Mouse (Mus musculus): ENCODE results near the gene B3gntl1. TPM values are rescaled to one million over a fixed set of nuclear protein-coding genes. Genes with fewer than 3 reads are reported as not detected.

Gene B3gntl1
- polyA plus RNA-seq, 1 experiment from 2014 or later: 6.5 TPM

DNA sequence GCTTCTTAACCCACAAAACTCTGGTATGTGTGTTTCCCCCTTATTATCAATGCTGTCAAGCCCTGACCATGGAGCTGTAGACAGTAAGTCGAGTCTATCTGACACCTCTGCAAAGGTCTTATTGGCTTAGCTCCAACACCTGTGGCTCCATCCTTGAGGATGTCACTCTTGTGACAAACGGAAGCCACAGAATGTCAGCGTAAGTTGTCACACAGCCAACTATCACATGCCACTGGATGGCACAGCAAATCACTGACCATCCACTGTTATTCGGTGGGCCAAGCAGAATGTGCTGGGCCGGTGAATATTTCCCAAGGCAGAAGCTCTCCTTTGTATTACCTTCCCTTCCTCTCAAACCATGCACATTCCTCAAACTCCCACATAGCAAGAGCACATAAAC lies 24.8 kb downstream of the B3gntl1 start:
- ATAC-seq (ENCODE audit: low FRiP score, low TSS enrichment): no peak
- Histone ChIP-seq H3K9ac (replicated peaks; ENCODE audit: low read length) (no peak overlapping the region), H3K4me2 (ENCODE audit: low read length) (no peak overlapping the region), H3K36me3 (ENCODE audit: control insufficient read depth, insufficient read depth, low read length) (peaks cover 4% of the 10 kb centered on the region; the same call in 1 of the 2 replicates), H3K27me3 (ENCODE audit: control insufficient read depth, insufficient read depth, low read length) (no peaks in the 10 kb centered on the region), H3K4me1 (ENCODE audit: control insufficient read depth, insufficient read depth, low read length) (no peaks in the 10 kb centered on the region), H3K27ac (replicated peaks; ENCODE audit: low read depth, low read length) (no peak overlapping the region), H3K9me3 (ENCODE audit: control insufficient read depth, low read length) (no peaks in the 10 kb centered on the region), H3K4me3 (replicated peaks; ENCODE audit: low read depth, low read length) (no peak overlapping the region)
- DNase-seq: no peak
- 95% methylated on average over 5 of the region's 5 CpGs for WGBS

DNA sequence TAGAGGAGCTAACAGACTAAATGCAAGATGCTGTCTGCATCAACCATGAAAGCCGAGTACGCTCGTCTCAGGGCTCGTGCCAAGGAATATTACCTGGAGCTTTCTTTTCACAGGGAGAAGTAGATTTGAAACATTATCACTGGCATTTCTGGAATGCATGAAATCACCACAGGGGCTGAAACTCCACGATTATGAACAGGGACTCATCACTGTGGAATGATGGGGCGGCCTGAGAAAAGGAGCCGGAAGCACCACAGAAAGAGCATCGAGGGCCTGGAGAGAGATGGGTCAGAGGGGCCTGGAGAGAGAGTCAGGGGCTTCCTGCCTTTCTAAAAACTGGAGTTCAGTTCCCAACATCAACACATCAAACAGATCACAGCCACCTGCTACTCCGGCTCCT lies 25.6 kb downstream of the B3gntl1 start:
- 77% methylated on average over 9 of the region's 9 CpGs for WGBS
- Histone ChIP-seq H3K4me1 (ENCODE audit: control insufficient read depth, insufficient read depth, low read length) (no peaks in the 10 kb centered on the region), H3K4me2 (ENCODE audit: low read length) (no peak overlapping the region), H3K9me3 (ENCODE audit: control insufficient read depth, low read length) (no peaks in the 10 kb centered on the region), H3K36me3 (ENCODE audit: control insufficient read depth, insufficient read depth, low read length) (peaks cover 4% of the 10 kb centered on the region; the same call in 1 of the 2 replicates), H3K27ac (replicated peaks; ENCODE audit: low read depth, low read length) (no peak overlapping the region), H3K4me3 (replicated peaks; ENCODE audit: low read depth, low read length) (no peak overlapping the region), H3K27me3 (ENCODE audit: control insufficient read depth, insufficient read depth, low read length) (no peaks in the 10 kb centered on the region), H3K9ac (replicated peaks; ENCODE audit: low read length) (no peak overlapping the region)
- DNase-seq (no peak), ATAC-seq (ENCODE audit: low FRiP score, low TSS enrichment) (no peak)

DNA sequence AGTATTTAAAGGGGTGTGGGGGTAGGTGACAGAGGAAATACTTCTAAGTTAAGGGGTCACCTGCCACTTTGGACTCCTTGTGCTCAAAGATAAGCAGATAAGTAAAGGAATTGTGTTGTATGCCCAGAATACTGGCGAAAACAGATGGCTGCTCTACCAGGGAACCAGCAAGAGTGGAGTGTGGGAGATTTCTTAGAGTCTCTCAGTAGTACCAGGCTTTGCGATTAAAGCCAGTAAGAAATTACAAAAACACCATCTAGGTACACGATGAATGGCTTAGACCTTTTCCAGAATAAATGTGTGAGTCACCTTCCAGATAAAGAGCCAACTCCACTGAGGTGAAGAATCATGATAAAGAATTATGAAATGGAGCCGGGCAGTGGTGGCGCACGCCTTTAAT lies 27.6 kb downstream of the B3gntl1 start:
- DNase-seq (no peak), ATAC-seq (ENCODE audit: low FRiP score, low TSS enrichment) (no peak)
- Histone ChIP-seq H3K9ac (replicated peaks; ENCODE audit: low read length) (no peak overlapping the region), H3K4me2 (ENCODE audit: low read length) (no peak overlapping the region), H3K4me3 (replicated peaks; ENCODE audit: low read depth, low read length) (no peak overlapping the region), H3K36me3 (ENCODE audit: control insufficient read depth, insufficient read depth, low read length) (peaks cover 4% of the 10 kb centered on the region; the same call in 1 of the 2 replicates), H3K27ac (replicated peaks; ENCODE audit: low read depth, low read length) (no peak overlapping the region), H3K4me1 (ENCODE audit: control insufficient read depth, insufficient read depth, low read length) (no peaks in the 10 kb centered on the region), H3K27me3 (ENCODE audit: control insufficient read depth, insufficient read depth, low read length) (no peaks in the 10 kb centered on the region), H3K9me3 (ENCODE audit: control insufficient read depth, low read length) (no peaks in the 10 kb centered on the region)
- 94% methylated on average over 6 of the region's 6 CpGs for WGBS

DNA sequence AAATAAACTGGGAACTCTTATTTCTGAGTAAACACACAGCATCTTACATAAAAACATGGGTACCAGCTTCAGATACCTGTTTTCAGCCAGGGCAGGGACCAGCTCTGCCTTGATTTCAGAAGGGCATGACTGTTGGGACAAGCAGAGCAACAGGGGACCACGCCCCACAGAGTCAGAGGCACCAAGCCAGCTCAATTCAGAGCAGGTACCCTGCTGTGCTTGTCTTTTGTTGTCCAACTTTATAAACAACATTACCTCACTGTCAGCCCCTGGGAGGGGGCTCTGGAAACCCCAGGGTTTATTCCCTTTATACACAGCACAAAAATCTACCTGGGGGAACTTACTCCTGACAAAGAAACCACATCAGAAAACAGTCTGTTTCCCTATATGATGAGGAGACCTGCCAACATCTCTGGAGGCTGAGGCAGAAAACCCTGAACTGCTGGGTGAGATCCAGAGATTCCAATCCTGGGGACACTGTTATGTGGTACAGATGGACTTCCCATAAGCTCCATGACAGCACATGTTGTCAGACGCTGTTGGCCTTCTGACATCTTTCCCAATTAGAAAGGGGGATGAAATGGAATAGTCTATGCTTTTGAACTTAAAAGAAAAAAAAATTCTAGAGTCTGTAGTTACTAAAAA lies 31.3 kb downstream of the B3gntl1 start:
- 66% methylated on average over 2 of the region's 2 CpGs for WGBS
- ATAC-seq (ENCODE audit: low FRiP score, low TSS enrichment): no peak

DNA sequence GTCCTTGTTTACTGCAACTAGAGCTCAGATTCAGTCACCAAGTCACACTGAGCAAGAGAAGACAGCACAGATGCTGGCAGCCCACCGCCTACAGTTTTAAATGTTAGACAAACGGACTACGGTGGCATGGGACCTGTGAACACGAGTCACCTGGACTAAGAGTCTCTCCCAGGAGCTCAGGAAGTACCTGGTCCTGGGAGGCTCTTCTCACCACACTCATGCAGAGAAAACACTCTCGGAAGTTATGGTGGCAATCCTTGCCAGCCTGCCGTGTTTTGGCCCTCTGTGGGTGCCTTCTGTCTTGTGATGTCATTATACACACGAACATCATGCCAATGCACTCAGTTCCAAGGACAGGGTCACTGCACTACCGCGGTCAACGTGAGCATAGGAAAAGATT lies 36.3 kb downstream of the B3gntl1 start:
- 94% methylated on average over 10 of the region's 10 CpGs for WGBS
- Histone ChIP-seq H3K27ac (replicated peaks; ENCODE audit: low read depth, low read length) (no peak overlapping the region), H3K4me3 (replicated peaks; ENCODE audit: low read depth, low read length) (no peak overlapping the region), H3K4me1 (ENCODE audit: control insufficient read depth, insufficient read depth, low read length) (no peaks in the 10 kb centered on the region), H3K9me3 (ENCODE audit: control insufficient read depth, low read length) (no peaks in the 10 kb centered on the region), H3K36me3 (ENCODE audit: control insufficient read depth, insufficient read depth, low read length) (peaks cover 7% of the 10 kb centered on the region), H3K27me3 (ENCODE audit: control insufficient read depth, insufficient read depth, low read length) (no peaks in the 10 kb centered on the region), H3K4me2 (ENCODE audit: low read length) (no peak overlapping the region), H3K9ac (replicated peaks; ENCODE audit: low read length) (no peak overlapping the region)
- DNase-seq (no peak), ATAC-seq (ENCODE audit: low FRiP score, low TSS enrichment) (no peak)

More for the DNA sequence above, 31.3 kb downstream of the B3gntl1 start:
- DNase-seq: no peak
- H3K36me3 ChIP-seq (ENCODE audit: control insufficient read depth, insufficient read depth, low read length): peaks cover 7% of the 10 kb centered on the region
- no peak overlapping the region for H3K4me3 ChIP-seq (replicated peaks; ENCODE audit: low read depth, low read length)
- no peak overlapping the region for H3K4me2 ChIP-seq (ENCODE audit: low read length)
- no peaks in the 10 kb centered on the region for H3K27me3 ChIP-seq (ENCODE audit: control insufficient read depth, insufficient read depth, low read length)
- no peak overlapping the region for H3K27ac ChIP-seq (replicated peaks; ENCODE audit: low read depth, low read length)
- H3K9me3 ChIP-seq (ENCODE audit: control insufficient read depth, low read length): no peaks in the 10 kb centered on the region
- H3K4me1 ChIP-seq (ENCODE audit: control insufficient read depth, insufficient read depth, low read length): no peaks in the 10 kb centered on the region
- no peak overlapping the region for H3K9ac ChIP-seq (replicated peaks; ENCODE audit: low read length)

DNA sequence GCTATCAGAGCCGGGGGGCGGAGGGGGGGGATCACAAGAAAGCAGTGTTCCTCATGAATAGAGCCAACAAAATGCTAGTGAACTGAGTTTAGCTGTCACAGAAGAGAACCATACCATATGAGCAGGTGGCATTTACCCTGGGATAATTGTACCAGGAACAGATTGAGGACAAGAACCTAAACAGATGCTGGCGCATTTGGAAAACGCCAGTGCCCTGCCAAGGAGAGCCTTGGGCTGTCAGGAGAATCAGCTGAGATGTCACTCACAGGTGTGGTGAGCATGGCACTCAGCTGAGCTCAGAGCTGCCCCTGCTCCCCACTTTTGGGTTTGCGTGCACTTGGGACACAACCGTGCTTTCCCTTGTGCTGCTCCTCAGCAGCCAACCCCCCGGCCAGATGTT lies 41.5 kb downstream of the B3gntl1 start:
- Histone ChIP-seq H3K27ac (replicated peaks; ENCODE audit: low read depth, low read length) (no peak overlapping the region), H3K4me3 (replicated peaks; ENCODE audit: low read depth, low read length) (no peak overlapping the region), H3K9ac (replicated peaks; ENCODE audit: low read length) (no peak overlapping the region), H3K9me3 (ENCODE audit: control insufficient read depth, low read length) (no peaks in the 10 kb centered on the region), H3K4me1 (ENCODE audit: control insufficient read depth, insufficient read depth, low read length) (no peaks in the 10 kb centered on the region), H3K27me3 (ENCODE audit: control insufficient read depth, insufficient read depth, low read length) (no peaks in the 10 kb centered on the region), H3K36me3 (ENCODE audit: control insufficient read depth, insufficient read depth, low read length) (peaks cover 13% of the 10 kb centered on the region; the same call in 1 of the 2 replicates), H3K4me2 (ENCODE audit: low read length) (no peak overlapping the region)
- ATAC-seq (ENCODE audit: low FRiP score, low TSS enrichment) (no peak), DNase-seq (no peak)
- WGBS: 93% methylated on average over 7 of the region's 7 CpGs

DNA sequence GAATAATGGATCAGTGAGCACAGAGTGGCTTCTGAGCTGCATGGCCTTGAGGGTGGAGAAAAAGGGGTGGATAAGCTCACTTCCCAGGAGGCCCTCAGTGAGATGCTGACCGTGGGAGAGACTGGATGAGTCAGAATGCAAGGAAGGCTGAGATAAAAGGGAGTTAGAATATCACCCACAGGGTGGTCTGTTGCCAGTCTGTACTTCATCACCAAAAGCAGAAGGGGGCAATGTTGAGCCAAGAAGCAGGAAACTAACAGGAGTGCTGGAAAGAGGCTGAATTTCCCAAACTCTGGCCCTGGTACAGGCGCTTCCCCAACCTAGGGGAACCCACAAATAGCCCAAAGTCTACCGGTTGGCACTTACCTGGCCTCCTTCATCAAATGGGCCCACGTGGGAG lies 42.5 kb downstream of the B3gntl1 start:
- WGBS: 83% methylated on average over 4 of the region's 4 CpGs
- ATAC-seq (ENCODE audit: low FRiP score, low TSS enrichment) (no peak), DNase-seq (no peak)
- H3K4me2 ChIP-seq (ENCODE audit: low read length): no peak overlapping the region
- H3K9ac ChIP-seq (replicated peaks; ENCODE audit: low read length): no peak overlapping the region
- H3K27ac ChIP-seq (replicated peaks; ENCODE audit: low read depth, low read length): no peak overlapping the region
- peaks cover 13% of the 10 kb centered on the region; the same call in 1 of the 2 replicates for H3K36me3 ChIP-seq (ENCODE audit: control insufficient read depth, insufficient read depth, low read length)
- no peaks in the 10 kb centered on the region for H3K9me3 ChIP-seq (ENCODE audit: control insufficient read depth, low read length)
- no peaks in the 10 kb centered on the region for H3K27me3 ChIP-seq (ENCODE audit: control insufficient read depth, insufficient read depth, low read length)
- no peak overlapping the region for H3K4me3 ChIP-seq (replicated peaks; ENCODE audit: low read depth, low read length)
- H3K4me1 ChIP-seq (ENCODE audit: control insufficient read depth, insufficient read depth, low read length): no peaks in the 10 kb centered on the region

DNA sequence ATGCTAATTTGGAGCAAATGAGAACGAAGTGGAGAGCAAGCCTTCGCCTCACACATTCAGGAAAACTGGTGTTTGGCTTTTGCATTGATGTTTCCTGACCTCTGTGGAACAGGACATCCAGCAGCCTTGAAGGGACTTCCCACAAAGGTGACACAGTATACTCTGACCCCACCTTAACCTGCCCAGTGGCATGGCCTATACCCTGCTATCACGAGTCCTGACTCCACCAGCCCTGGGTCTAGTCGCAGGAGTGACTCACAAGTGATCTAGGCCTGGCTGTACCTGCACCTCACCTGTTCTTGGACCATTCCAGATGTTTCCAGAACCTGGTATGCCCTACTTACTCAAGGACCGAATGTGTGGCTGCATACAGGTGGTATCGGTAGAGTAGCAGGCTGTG lies 43.4 kb downstream of the B3gntl1 start:
- ATAC-seq (ENCODE audit: low FRiP score, low TSS enrichment) (no peak), DNase-seq (no peak)
- H3K27me3 ChIP-seq (ENCODE audit: control insufficient read depth, insufficient read depth, low read length): no peaks in the 10 kb centered on the region
- no peaks in the 10 kb centered on the region for H3K4me1 ChIP-seq (ENCODE audit: control insufficient read depth, insufficient read depth, low read length)
- H3K36me3 ChIP-seq (ENCODE audit: control insufficient read depth, insufficient read depth, low read length): peaks cover 13% of the 10 kb centered on the region
- H3K4me3 ChIP-seq (replicated peaks; ENCODE audit: low read depth, low read length): no peak overlapping the region
- WGBS: 90% methylated on average over 6 of the region's 6 CpGs
- H3K27ac ChIP-seq (replicated peaks; ENCODE audit: low read depth, low read length): no peak overlapping the region
- H3K9ac ChIP-seq (replicated peaks; ENCODE audit: low read length): no peak overlapping the region
- no peak overlapping the region for H3K4me2 ChIP-seq (ENCODE audit: low read length)
- no peaks in the 10 kb centered on the region for H3K9me3 ChIP-seq (ENCODE audit: control insufficient read depth, low read length)

DNA sequence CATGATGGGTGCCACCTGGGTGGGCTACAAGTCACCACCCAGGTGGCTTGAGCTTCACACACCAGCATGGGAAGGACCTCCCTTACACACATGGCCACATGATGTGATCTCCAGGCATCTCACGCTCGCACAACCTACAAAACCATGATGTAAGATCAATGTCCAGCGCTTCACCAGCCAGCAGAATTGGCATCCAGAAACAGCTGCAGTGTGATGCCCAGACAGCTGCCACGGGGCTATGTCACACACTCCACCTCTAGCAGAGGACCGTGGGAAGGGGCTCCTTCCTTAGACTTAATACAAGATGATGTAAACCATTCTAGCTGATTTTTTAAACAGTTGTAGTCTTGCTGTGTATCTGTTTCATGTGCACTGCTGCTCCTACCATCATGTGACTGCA lies 45.4 kb downstream of the B3gntl1 start:
- H3K4me1 ChIP-seq (ENCODE audit: control insufficient read depth, insufficient read depth, low read length): no peaks in the 10 kb centered on the region
- H3K36me3 ChIP-seq (ENCODE audit: control insufficient read depth, insufficient read depth, low read length): peaks cover 28% of the 10 kb centered on the region
- ATAC-seq (ENCODE audit: low FRiP score, low TSS enrichment) (no peak), DNase-seq (no peak)
- H3K9me3 ChIP-seq (ENCODE audit: control insufficient read depth, low read length): no peaks in the 10 kb centered on the region
- H3K4me2 ChIP-seq (ENCODE audit: low read length): no peak overlapping the region
- WGBS: 93% methylated on average over 5 of the region's 5 CpGs
- H3K4me3 ChIP-seq (replicated peaks; ENCODE audit: low read depth, low read length): no peak overlapping the region
- no peak overlapping the region for H3K9ac ChIP-seq (replicated peaks; ENCODE audit: low read length)
- no peaks in the 10 kb centered on the region for H3K27me3 ChIP-seq (ENCODE audit: control insufficient read depth, insufficient read depth, low read length)
- no peak overlapping the region for H3K27ac ChIP-seq (replicated peaks; ENCODE audit: low read depth, low read length)

Data from midbrain, embryonic 14.5 days (tissue).